Comparison of ENCODE assay signal across 8 mouse cellular contexts in the genomic region with DNA sequence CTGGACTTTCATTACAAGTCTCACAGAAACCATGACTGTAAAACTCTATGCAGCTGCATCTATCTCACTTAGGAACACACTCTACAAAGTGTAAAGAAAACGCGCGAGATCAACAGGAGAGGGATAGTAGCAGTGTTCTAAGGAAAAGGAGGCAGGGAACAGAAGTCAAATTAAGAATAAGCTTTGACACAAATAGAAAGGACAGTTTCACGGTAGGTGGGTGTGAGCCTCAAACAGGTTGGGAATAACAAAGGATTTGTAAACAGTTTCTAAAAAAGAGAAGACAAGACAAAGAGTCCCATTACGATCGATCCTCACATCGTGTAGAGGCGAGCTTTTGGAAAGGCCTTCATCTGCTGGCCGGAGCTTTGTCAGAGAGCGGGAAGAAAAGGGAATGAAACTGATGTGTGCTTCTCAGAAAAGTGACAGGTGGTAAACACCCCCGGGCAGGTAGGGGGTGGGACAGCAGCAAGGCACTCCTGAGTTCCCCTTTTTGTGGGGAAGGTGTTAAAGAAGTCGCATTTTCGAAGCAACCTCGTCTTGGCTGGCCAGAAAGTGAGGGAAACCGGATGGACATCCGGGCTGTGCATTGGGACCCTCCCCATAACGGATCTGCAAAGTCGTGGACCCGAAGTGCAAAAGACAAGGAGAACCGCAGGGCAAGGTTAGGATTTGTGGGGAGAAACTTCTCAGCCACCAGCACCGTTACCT. TPM values are rescaled to one million over a fixed set of nuclear protein-coding genes. Genes with fewer than 3 reads are reported as not detected.
DNase-seq lines count a peak whose midpoint lies in the region; ATAC-seq and TF ChIP-seq lines count a peak whose summit lies in the region.

No protein-coding gene starts in this region.

- peak; percentile 1; the same call in 1 of the 2 replicates for ATAC-seq in heart, postnatal 0 days (ENCODE audit: insufficient read depth, low read depth)
- ATAC-seq in inflammation-experienced regulatory T-cells, adult 6 months, result peak; percentile 5
- peak; percentile 24 for ATAC-seq in midbrain, embryonic 15.5 days (replicated peaks)

- H3K4me1 ChIP-seq in heart, postnatal 0 days (ENCODE audit: control insufficient read depth, insufficient read depth), result peaks cover 10% of the 10 kb centered on the region
- peaks cover 11% of the 10 kb centered on the region for H3K4me1 ChIP-seq in bone marrow macrophage, adult 2 months (ENCODE audit: control insufficient read depth, insufficient read depth, low read length)
- H3K4me1 ChIP-seq in midbrain, embryonic 15.5 days, result peaks cover 25% of the 10 kb centered on the region

- no peaks in the 10 kb centered on the region for H3K27me3 ChIP-seq in heart, postnatal 0 days (ENCODE audit: control insufficient read depth, insufficient read depth, low read length)
- H3K27me3 ChIP-seq in midbrain, embryonic 15.5 days (replicated peaks), result 0 out of 2 replicates have a peak, but pooled peaks cover 3% of the 10 kb centered on the region

- peak; percentile 8 for DNase-seq in heart, postnatal 0 days (ENCODE audit: low spot score)
- no peak for DNase-seq in heart, adult 9 months (ENCODE audit: low spot score in 2 of 2)
- no peak for DNase-seq in urinary bladder, adult 18-20 months (ENCODE audit: low spot score in 2 of 2)
- no peak for DNase-seq in left cerebral cortex, postnatal 10 days (ENCODE audit: extremely low spot score in 1 of 2, low spot score in 2 of 2)
- DNase-seq in urinary bladder, postnatal 14 days (ENCODE audit: low spot score), result no peak

- 13% methylated on average over 21 of the region's 21 CpGs for WGBS in heart, postnatal 0 days
- WGBS in midbrain, embryonic 15.5 days, result 14% methylated on average over 21 of the region's 21 CpGs

- TF ChIP-seq POLR2A in bone marrow macrophage, adult 2 months (IDR thresholded peaks at IDR 0.05; ENCODE audit: borderline replicate concordance, low read depth, low read length), result no peak

- H3K36me3 ChIP-seq in heart, postnatal 0 days (replicated peaks; ENCODE audit: control insufficient read depth, insufficient read depth, low read length), result peaks cover 23% of the 10 kb centered on the region
- H3K36me3 ChIP-seq in midbrain, embryonic 15.5 days (replicated peaks), result peaks cover 3% of the 10 kb centered on the region; the same call in 1 of the 2 replicates

- peak overlapping the region; percentile 52; the same call in 1 of the 2 replicates for H3K27ac ChIP-seq in heart, postnatal 0 days (ENCODE audit: low read depth)
- H3K27ac ChIP-seq in bone marrow macrophage, adult 2 months (ENCODE audit: insufficient read depth, low read depth, low read length), result no peak overlapping the region
- peak overlapping the region; percentile 73 for H3K27ac ChIP-seq in midbrain, embryonic 15.5 days

- peak overlapping the region; percentile 85 for H3K4me3 ChIP-seq in heart, postnatal 0 days (ENCODE audit: low read depth, low read length)
- H3K4me3 ChIP-seq in bone marrow macrophage, adult 2 months (ENCODE audit: insufficient read depth, low read length), result peak overlapping the region; percentile 82
- H3K4me3 ChIP-seq in midbrain, embryonic 15.5 days, result peak overlapping the region; percentile 76

- intact Hi-C loops in left cerebral cortex, postnatal 10 days (cut with DNase I), result loop anchor here (5.0 kb wide), 1 partner anchor 130 kb away; no protein-coding TSS in a partner anchor

- no peaks in the 10 kb centered on the region for H3K9me3 ChIP-seq in heart, postnatal 0 days (replicated peaks; ENCODE audit: control insufficient read depth, low read length)
- H3K9me3 ChIP-seq in midbrain, embryonic 15.5 days, result no peaks in the 10 kb centered on the region

- H3K9ac ChIP-seq in heart, postnatal 0 days (replicated peaks; ENCODE audit: low read depth, low read length), result peak overlapping the region; percentile 84
- peak overlapping the region; percentile 63 for H3K9ac ChIP-seq in midbrain, embryonic 15.5 days

- TF ChIP-seq EP300 in heart, postnatal 0 days (IDR thresholded peaks at IDR 0.05; ENCODE audit: low read depth), result no peak

- H3K4me2 ChIP-seq in heart, postnatal 0 days (ENCODE audit: low read depth, low read length), result peak overlapping the region; percentile 80
- peak overlapping the region; percentile 67 for H3K4me2 ChIP-seq in midbrain, embryonic 15.5 days

- TF ChIP-seq CTCF in heart, postnatal 0 days (IDR thresholded peaks at IDR 0.05; ENCODE audit: low read depth), result no peak
- TF ChIP-seq CTCF in bone marrow macrophage, adult 2 months (IDR thresholded peaks at IDR 0.05; ENCODE audit: low read depth, low read length), result no peak

RNA-seq across cellular contexts. Expression of a gene that starts 0.5 kb away (rescaled TPM):
- total RNA-seq in heart, postnatal 0 days (2014; rRNA removed; ENCODE audit: low replicate concordance), result 15.8 and 17.3 TPM in 2 replicates
- polyA plus RNA-seq in heart, postnatal 0 days (2015; fragmentation: Nextera tagmentation; extraction: Ambion mirVana), result 25.2 and 28.4 TPM in 2 replicates
- 10.6 and 12.7 TPM in 2 replicates for polyA plus RNA-seq in bone marrow macrophage, adult 2 months (2012; ENCODE audit: insufficient read depth, insufficient read length, missing spikeins)
- polyA plus RNA-seq in inflammation-experienced regulatory T-cells, adult 6 months (2017; shearing (Covaris generic)), result 10 to 100 TPM; 32.9 to 43.8 (median 38.4) TPM
- 16.8 TPM in 2 replicates for polyA plus RNA-seq in midbrain, embryonic 15.5 days (2015; fragmentation: Nextera tagmentation; extraction: Ambion mirVana)
- total RNA-seq in left cerebral cortex, postnatal 10 days (2021), result 1 to 10 TPM; 8.7 to 9.6 TPM

RNA-seq across cellular contexts. Expression of a gene that starts 4.9 kb away (rescaled TPM):
- 37.7 and 70.0 TPM in 2 replicates for total RNA-seq in heart, postnatal 0 days (2014; rRNA removed; ENCODE audit: low replicate concordance)
- 38.0 and 41.6 TPM in 2 replicates for polyA plus RNA-seq in heart, postnatal 0 days (2015; fragmentation: Nextera tagmentation; extraction: Ambion mirVana)
- 11.2 and 11.3 TPM in 2 replicates for polyA plus RNA-seq in bone marrow macrophage, adult 2 months (2012; ENCODE audit: insufficient read depth, insufficient read length, missing spikeins)
- 1 to 10 TPM; 3.9 to 9.0 (median 6.0) TPM for polyA plus RNA-seq in inflammation-experienced regulatory T-cells, adult 6 months (2017; shearing (Covaris generic))
- 43.8 and 44.0 TPM in 2 replicates for polyA plus RNA-seq in midbrain, embryonic 15.5 days (2015; fragmentation: Nextera tagmentation; extraction: Ambion mirVana)
- 10 to 100 TPM; 33.1 to 33.3 TPM for total RNA-seq in left cerebral cortex, postnatal 10 days (2021)
